Mouse (Mus musculus) C2C12 (cell line): Measurements from ENCODE around the gene Cpne6. TPM values are rescaled to one million over a fixed set of nuclear protein-coding genes. Genes with fewer than 3 reads are reported as not detected.
A peak's percentile ranks its signal among the peaks of the same experiment; 100 is the strongest.

Experiments used
- H3K27me3 ChIP-seq: one replicate; pipeline ENCODE4 v1.6.1; 2011; ENCODE audit not compliant: control insufficient read depth, insufficient read depth, insufficient read length
- H3K36me3 ChIP-seq: one replicate; pipeline ENCODE4 v1.6.1; 2011; ENCODE audit not compliant: control insufficient read depth, insufficient read depth
- H3K4me3 ChIP-seq: one replicate; pipeline ENCODE4 v1.5.1; 2011; ENCODE audit warnings: mild to moderate bottlenecking, control low read depth; ENCODE audit not compliant: poor library complexity, insufficient read depth, severe bottlenecking
- H3K79me2 ChIP-seq: one replicate; pipeline ENCODE4 v1.6.1; 2011; ENCODE audit not compliant: control insufficient read depth, insufficient read depth
- H3K79me3 ChIP-seq: one replicate; pipeline ENCODE4 v1.6.1; 2011; ENCODE audit warnings: low read depth, control low read depth
- H3ac ChIP-seq: one replicate; pipeline ENCODE3; 2011; ENCODE audit warnings: low read depth; ENCODE audit not compliant: control insufficient read depth, insufficient read length
- CEBPB ChIP-seq: IDR thresholded peaks from one replicate; pipeline ENCODE4 v1.6.1; 2011; ENCODE audit warnings: low read depth, mild to moderate bottlenecking, control low read depth, moderate library complexity
- CTCF ChIP-seq: IDR thresholded peaks from one replicate; pipeline ENCODE4 v1.5.1; 2011; ENCODE audit not compliant: control insufficient read depth, insufficient read depth, insufficient read length
- FOSL1 ChIP-seq: IDR thresholded peaks from one replicate; pipeline ENCODE4 v1.8.0; 2011; ENCODE audit warnings: mild to moderate bottlenecking, low read length; ENCODE audit not compliant: poor library complexity, insufficient read depth, severe bottlenecking
- MAX ChIP-seq: IDR thresholded peaks from one replicate; pipeline ENCODE4 v1.6.1; 2011; ENCODE audit warnings: mild to moderate bottlenecking, control low read depth
- MYOD1 ChIP-seq: IDR thresholded peaks from one replicate; pipeline ENCODE4 v1.6.1; 2011; ENCODE audit warnings: low read depth; ENCODE audit not compliant: control insufficient read depth, insufficient read length
- MYOG ChIP-seq: IDR thresholded peaks from one replicate; pipeline ENCODE4 v1.6.1; 2011; ENCODE audit not compliant: control insufficient read depth, insufficient read length; ENCODE audit errors: extremely low read depth
- USF1 ChIP-seq: IDR thresholded peaks from one replicate; pipeline ENCODE4 v1.6.1; 2011; ENCODE audit warnings: low read depth, mild to moderate bottlenecking, control low read depth, moderate library complexity
- polyA plus RNA-seq: library from polyadenylated mRNA; unstranded; fragments of >200 nt; fragmentation: generic; extraction: Trizol; gene quantifications from one replicate; pipeline ENCODE4 v1.2.1, GENCODE M21; 2012; ENCODE audit warnings: missing spikeins

Gene Cpne6
- polyA plus RNA-seq, 1 experiment, result not detected

GRCm38 (mm10) chr14:55560202-55561073, 50.2 kb downstream of the Cpne6 start, which contains the start of gene A730061H03Rik:
Gene A730061H03Rik (minus strand): TSS chr14:55560406.
- Histone ChIP-seq H3K36me3 (peaks cover 2% of the 10 kb centered on the region), H3K79me3 (no peaks in the 10 kb centered on the region), H3ac (peak within 1 kb of the TSS; percentile 84), H3K79me2 (no peaks in the 10 kb centered on the region), H3K27me3 (no peaks in the 10 kb centered on the region), H3K4me3 (peak within 1 kb of the TSS; percentile 55)
- peak; percentile 58 for TF ChIP-seq CEBPB
- peak; percentile 88 for TF ChIP-seq USF1
- peak; percentile 92 for TF ChIP-seq MAX
- TF ChIP-seq CTCF, result no peak

GRCm38 (mm10) chr14:55561860-55562259, 51.6 kb downstream of the Cpne6 start:
- Histone ChIP-seq H3K79me3 (no peaks in the 10 kb centered on the region), H3K27me3 (no peaks in the 10 kb centered on the region), H3K36me3 (peaks cover 9% of the 10 kb centered on the region), H3K4me3 (no peak overlapping the region), H3ac (no peak overlapping the region), H3K79me2 (no peaks in the 10 kb centered on the region)
- TF ChIP-seq FOSL1 (no peak), CTCF (no peak), CEBPB (no peak), MYOG (no peak), MAX (no peak), USF1 (no peak), MYOD1 (no peak)

GRCm38 (mm10) chr14:55563249-55563648, 53.0 kb downstream of the Cpne6 start:
- Histone ChIP-seq H3ac (no peak overlapping the region), H3K79me3 (no peaks in the 10 kb centered on the region), H3K79me2 (no peaks in the 10 kb centered on the region), H3K27me3 (no peaks in the 10 kb centered on the region), H3K36me3 (peaks cover 14% of the 10 kb centered on the region), H3K4me3 (no peak overlapping the region)
- TF ChIP-seq USF1, result no peak
- TF ChIP-seq MYOD1, result no peak
- no peak for TF ChIP-seq MYOG
- no peak for TF ChIP-seq CTCF
- no peak for TF ChIP-seq FOSL1
- no peak for TF ChIP-seq MAX
- TF ChIP-seq CEBPB, result no peak

- TF ChIP-seq CEBPB, result no peak
- no peak for TF ChIP-seq FOSL1
- no peak for TF ChIP-seq CTCF
- TF ChIP-seq MAX, result no peak
- H3K4me3 ChIP-seq, result no peak overlapping the region
- no peak overlapping the region for H3ac ChIP-seq
- H3K36me3 ChIP-seq, result peaks cover 14% of the 10 kb centered on the region
- H3K79me2 ChIP-seq, result no peaks in the 10 kb centered on the region
- no peaks in the 10 kb centered on the region for H3K27me3 ChIP-seq
- no peaks in the 10 kb centered on the region for H3K79me3 ChIP-seq
These were observed 55.5 kb downstream of the Cpne6 start for GRCm38 (mm10) chr14:55565748-55566147.

Other genes starting within 250 kb of the Cpne6 start
- 45.9 TPM for gene Dhrs4, start 31.7 kb upstream of the Cpne6 start, polyA plus RNA-seq
- gene Carmil3, start 19.8 kb upstream of the Cpne6 start, polyA plus RNA-seq, result 0.23 TPM
- not detected for gene Nrl, start 14.5 kb downstream of the Cpne6 start, polyA plus RNA-seq
- 87.9 TPM for gene Pck2, start 29.8 kb downstream of the Cpne6 start, polyA plus RNA-seq
- 15.8 TPM for gene Dcaf11, start 49.6 kb downstream of the Cpne6 start, polyA plus RNA-seq
- gene A730061H03Rik, start 50.0 kb downstream of the Cpne6 start, polyA plus RNA-seq, result 0.16 TPM
- gene Fitm1, start 65.2 kb downstream of the Cpne6 start, polyA plus RNA-seq, result 0.40 TPM
- 63.7 TPM for gene Psme1, start 67.7 kb downstream of the Cpne6 start, polyA plus RNA-seq
- 7.5 TPM for gene Emc9, start 74.9 kb downstream of the Cpne6 start, polyA plus RNA-seq
- gene Psme2, start 80.7 kb downstream of the Cpne6 start, polyA plus RNA-seq, result 110 TPM
- 9.4 TPM for gene Rnf31, start 81.3 kb downstream of the Cpne6 start, polyA plus RNA-seq
- gene Irf9, start 93.1 kb downstream of the Cpne6 start, polyA plus RNA-seq, result 3.3 TPM
- gene Rec8, start 107.6 kb downstream of the Cpne6 start, polyA plus RNA-seq, result not detected
- gene Ipo4, start 125.5 kb downstream of the Cpne6 start, polyA plus RNA-seq, result 113 TPM
- gene Gm49378, start 127.5 kb downstream of the Cpne6 start, polyA plus RNA-seq, result 0.13 TPM
- gene Tm9sf1, start 133.4 kb downstream of the Cpne6 start, polyA plus RNA-seq, result 72.9 TPM
- gene Tssk4, start 139.7 kb downstream of the Cpne6 start, polyA plus RNA-seq, result 0.43 TPM
- 16.5 TPM for gene Mdp1, start 150.1 kb downstream of the Cpne6 start, polyA plus RNA-seq
- 23.8 TPM for gene Gmpr2, start 161.5 kb downstream of the Cpne6 start, polyA plus RNA-seq
- gene Nedd8, start 161.7 kb downstream of the Cpne6 start, polyA plus RNA-seq, result 478 TPM
- gene Tinf2, start 171.4 kb downstream of the Cpne6 start, polyA plus RNA-seq, result 24.4 TPM
- gene Tgm1, start 203.5 kb downstream of the Cpne6 start, polyA plus RNA-seq, result 0.07 TPM
- gene Rabggta, start 211.8 kb downstream of the Cpne6 start, polyA plus RNA-seq, result 11.9 TPM
- gene Dhrs1, start 235.2 kb downstream of the Cpne6 start, polyA plus RNA-seq, result 63.7 TPM
- 38.6 TPM for gene Nop9, start 235.2 kb downstream of the Cpne6 start, polyA plus RNA-seq
- gene Cideb, start 248.0 kb downstream of the Cpne6 start, polyA plus RNA-seq, result 0.05 TPM